Comparison of ENCODE assay signal across 9 mouse cellular contexts in the genomic region with DNA sequence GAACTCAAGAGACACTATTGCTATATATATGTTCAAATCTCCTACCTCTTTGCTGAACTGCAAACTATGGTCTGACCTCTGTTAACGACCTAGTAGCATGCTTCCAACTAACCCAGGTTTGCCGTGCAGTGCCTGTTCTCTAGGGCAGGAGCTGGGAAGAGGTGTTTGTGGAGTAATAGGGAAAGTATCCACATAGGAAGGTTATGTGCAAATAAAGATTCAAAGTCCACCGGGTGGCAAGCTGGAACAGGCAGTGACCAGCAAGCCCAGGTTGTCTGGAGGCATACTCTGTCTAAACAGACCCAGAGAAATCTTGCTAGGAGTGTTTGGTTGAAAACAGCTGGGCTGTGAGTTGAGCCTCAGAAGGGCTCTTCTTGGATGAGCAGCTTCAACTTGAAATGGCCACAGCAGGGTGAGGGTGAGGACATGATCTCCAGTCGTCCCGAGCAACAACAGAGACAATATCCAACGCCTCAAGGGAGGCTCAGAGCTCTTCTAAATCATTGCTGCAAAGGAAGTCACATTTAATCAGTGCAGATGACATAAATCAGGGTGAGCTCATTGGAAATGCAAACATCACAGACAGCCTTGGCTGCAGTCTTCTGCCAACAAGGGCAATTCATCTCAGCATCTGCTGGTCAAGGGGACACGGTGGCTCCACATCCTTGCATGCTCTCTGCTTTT.
DNase-seq lines count a peak whose midpoint lies in the region; ATAC-seq lines count a peak whose summit lies in the region.
"Had no signal": no experiment of that assay in that cellular context is flagged by ENCODE, and none has a peak within 500 bp of the region (broad histone marks: within the 10 kb centered on the region; RNA-seq: fewer than 3 reads in every experiment).

No protein-coding gene starts in this region.

- WGBS in kidney, embryonic 16.5 days: 34% methylated on average over 7 of the region's 7 CpGs
- 75% methylated on average over 7 of the region's 7 CpGs for WGBS in forebrain, embryonic 13.5 days

- no peaks in the 10 kb centered on the region for H3K9me3 ChIP-seq in kidney, embryonic 16.5 days (ENCODE audit: low read length)
- H3K9me3 ChIP-seq in forebrain, embryonic 13.5 days (replicated peaks): no peaks in the 10 kb centered on the region
- H3K9me3 ChIP-seq: megakaryocyte, embryonic 14.5 days had no signal

- H3K9ac ChIP-seq in kidney, embryonic 16.5 days (replicated peaks; ENCODE audit: low read length): no peak overlapping the region
- no peak overlapping the region for H3K9ac ChIP-seq in forebrain, embryonic 13.5 days

- H3K27me3 ChIP-seq in kidney, embryonic 16.5 days (ENCODE audit: insufficient read depth, low read length): no peaks in the 10 kb centered on the region
- peaks cover 4% of the 10 kb centered on the region; the same call in 1 of the 2 replicates for H3K27me3 ChIP-seq in forebrain, embryonic 13.5 days
- H3K27me3 ChIP-seq: megakaryocyte, embryonic 14.5 days had no signal

- DNase-seq in adrenal gland, adult 2 months: peak; percentile 72
- peak; percentile 67 for DNase-seq in adrenal gland, postnatal 14 days
- peak; percentile 48 for DNase-seq in mesoderm, embryonic 11.5 days (ENCODE audit: low read depth, low spot score)
- no peak for DNase-seq in cerebellum, postnatal 25 days
- no peak for DNase-seq in layer of hippocampus, adult 18-20 months (ENCODE audit: low spot score in 2 of 2)
- DNase-seq: lung, adult 18-20 months had no signal

- H3K4me1 ChIP-seq in kidney, embryonic 16.5 days (ENCODE audit: insufficient read depth, low read length): no peaks in the 10 kb centered on the region
- H3K4me1 ChIP-seq in forebrain, embryonic 13.5 days: peaks cover 12% of the 10 kb centered on the region
- H3K4me1 ChIP-seq: megakaryocyte, embryonic 14.5 days had no signal

- no peak overlapping the region for H3K27ac ChIP-seq in kidney, embryonic 16.5 days (ENCODE audit: low read length)
- no peak overlapping the region for H3K27ac ChIP-seq in forebrain, embryonic 13.5 days

- no peak overlapping the region for H3K4me3 ChIP-seq in kidney, embryonic 16.5 days (ENCODE audit: low read length)
- no peak overlapping the region for H3K4me3 ChIP-seq in forebrain, embryonic 13.5 days
- H3K4me3 ChIP-seq: megakaryocyte, embryonic 14.5 days had no signal

- no peaks in the 10 kb centered on the region for H3K36me3 ChIP-seq in kidney, embryonic 16.5 days (ENCODE audit: insufficient read depth, low read length)
- no peaks in the 10 kb centered on the region for H3K36me3 ChIP-seq in forebrain, embryonic 13.5 days (ENCODE audit: poor library complexity, severe bottlenecking)

- peak; percentile 81 for ATAC-seq in kidney, embryonic 16.5 days (ENCODE audit: low FRiP score, low TSS enrichment)
- no peak for ATAC-seq in forebrain, embryonic 13.5 days

- H3K4me2 ChIP-seq in kidney, embryonic 16.5 days (replicated peaks; ENCODE audit: low read depth, low read length): no peak overlapping the region
- no peak overlapping the region for H3K4me2 ChIP-seq in forebrain, embryonic 13.5 days

Comparison
In these comparisons a context has a peak if more than half of its experiments do, and no peak if none do; other contexts are left out.
1. DNase-seq: peak in adrenal gland, adult 2 months (single experiment), adrenal gland, postnatal 14 days (single experiment) and mesoderm, embryonic 11.5 days (single experiment); none in cerebellum, postnatal 25 days (0 of 2) and layer of hippocampus, adult 18-20 months (0 of 2).